Mouse (Mus musculus): ENCODE measurements around the gene Gm6525.

GRCm38 (mm10) chr3:84214501-84214900 is 40.6 kb downstream of the Gm6525 start:
- TF ChIP-seq EP300 (IDR thresholded peaks at IDR 0.05; ENCODE audit: insufficient read depth, low read depth, low read length) (no peak), CTCF (IDR thresholded peaks at IDR 0.05; ENCODE audit: low read depth, low read length) (no peak)

All from ES-Bruce4 (cell line).